Mouse (Mus musculus) C2C12 (cell line): ENCODE measurements around the gene Aktip. TPM values are rescaled to one million over a fixed set of nuclear protein-coding genes. Genes with fewer than 3 reads are reported as not detected.

Source experiments
- H3K27me3 ChIP-seq: one replicate; pipeline ENCODE4 v1.6.1; 2011; ENCODE audit not compliant: control insufficient read depth, insufficient read depth, insufficient read length
- H3K36me3 ChIP-seq: one replicate; pipeline ENCODE4 v1.6.1; 2011; ENCODE audit not compliant: control insufficient read depth, insufficient read depth
- H3K4me3 ChIP-seq: one replicate; pipeline ENCODE4 v1.5.1; 2011; ENCODE audit warnings: mild to moderate bottlenecking, control low read depth; ENCODE audit not compliant: poor library complexity, insufficient read depth, severe bottlenecking
- H3K79me2 ChIP-seq: one replicate; pipeline ENCODE4 v1.6.1; 2011; ENCODE audit not compliant: control insufficient read depth, insufficient read depth
- H3K79me3 ChIP-seq: one replicate; pipeline ENCODE4 v1.6.1; 2011; ENCODE audit warnings: low read depth, control low read depth
- H3ac ChIP-seq: one replicate; pipeline ENCODE3; 2011; ENCODE audit warnings: low read depth; ENCODE audit not compliant: control insufficient read depth, insufficient read length
- CEBPB ChIP-seq: IDR thresholded peaks from one replicate; pipeline ENCODE4 v1.6.1; 2011; ENCODE audit warnings: low read depth, mild to moderate bottlenecking, control low read depth, moderate library complexity
- CTCF ChIP-seq: IDR thresholded peaks from one replicate; pipeline ENCODE4 v1.5.1; 2011; ENCODE audit not compliant: control insufficient read depth, insufficient read depth, insufficient read length
- FOSL1 ChIP-seq: IDR thresholded peaks from one replicate; pipeline ENCODE4 v1.8.0; 2011; ENCODE audit warnings: mild to moderate bottlenecking, low read length; ENCODE audit not compliant: poor library complexity, insufficient read depth, severe bottlenecking
- MAX ChIP-seq: IDR thresholded peaks from one replicate; pipeline ENCODE4 v1.6.1; 2011; ENCODE audit warnings: mild to moderate bottlenecking, control low read depth
- MYOD1 ChIP-seq: IDR thresholded peaks from one replicate; pipeline ENCODE4 v1.6.1; 2011; ENCODE audit warnings: low read depth; ENCODE audit not compliant: control insufficient read depth, insufficient read length
- MYOG ChIP-seq: IDR thresholded peaks from one replicate; pipeline ENCODE4 v1.6.1; 2011; ENCODE audit not compliant: control insufficient read depth, insufficient read length; ENCODE audit errors: extremely low read depth
- USF1 ChIP-seq: IDR thresholded peaks from one replicate; pipeline ENCODE4 v1.6.1; 2011; ENCODE audit warnings: low read depth, mild to moderate bottlenecking, control low read depth, moderate library complexity
- polyA plus RNA-seq: library from polyadenylated mRNA; unstranded; fragments of >200 nt; fragmentation: generic; extraction: Trizol; gene quantifications from one replicate; pipeline ENCODE4 v1.2.1, GENCODE M21; 2012; ENCODE audit warnings: missing spikeins

Aktip gene
- polyA plus RNA-seq, 1 experiment = 13.0 TPM

DNA sequence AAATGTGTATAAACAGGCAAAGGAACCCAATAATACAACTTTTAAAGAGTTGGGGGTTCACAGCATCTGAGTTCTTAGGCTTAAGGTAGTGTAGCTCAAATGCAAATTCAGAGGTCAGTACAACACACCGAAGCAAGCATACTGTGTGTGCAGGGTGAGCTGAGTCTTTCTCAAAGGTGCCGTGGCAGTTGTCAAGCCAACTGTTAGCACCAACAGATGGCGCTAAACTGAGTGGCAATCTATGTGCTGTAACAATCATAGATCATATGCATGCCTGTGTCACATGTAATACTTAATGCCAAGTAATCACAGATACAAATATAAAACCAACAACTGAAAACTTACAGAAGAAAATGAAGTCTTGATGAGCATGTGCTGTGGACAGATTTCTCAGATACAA lies 81.6 kb downstream of the Aktip start:
- Histone ChIP-seq H3K27me3 (no peaks in the 10 kb centered on the region), H3ac (no peak overlapping the region), H3K79me2 (no peaks in the 10 kb centered on the region), H3K4me3 (no peak overlapping the region), H3K79me3 (no peaks in the 10 kb centered on the region), H3K36me3 (peaks cover 47% of the 10 kb centered on the region)
- TF ChIP-seq CEBPB (no peak), MYOG (no peak), MAX (no peak), MYOD1 (no peak), FOSL1 (no peak), CTCF (peak; percentile 16)

DNA sequence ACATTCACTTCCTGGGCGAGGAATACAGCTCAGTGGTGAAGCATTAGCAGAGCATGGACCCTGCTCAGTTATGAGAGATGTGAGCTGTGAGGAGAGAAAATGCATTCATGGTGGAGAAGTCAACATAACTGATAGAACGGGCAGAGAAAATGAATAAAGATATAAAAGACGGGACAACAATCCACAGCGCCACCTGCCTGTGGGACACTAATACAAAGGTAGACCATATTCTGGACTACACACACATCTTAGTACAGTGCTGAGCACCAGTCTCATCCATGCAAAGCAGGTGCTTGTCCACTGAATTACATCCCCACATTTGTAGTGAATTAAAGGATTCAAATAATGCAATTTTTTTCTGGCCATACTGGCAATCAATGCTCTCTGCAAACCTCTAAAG lies 82.2 kb downstream of the Aktip start:
- no peak overlapping the region for H3ac ChIP-seq
- H3K36me3 ChIP-seq = peaks cover 43% of the 10 kb centered on the region
- H3K79me2 ChIP-seq = no peaks in the 10 kb centered on the region
- H3K4me3 ChIP-seq = no peak overlapping the region
- no peaks in the 10 kb centered on the region for H3K79me3 ChIP-seq
- no peaks in the 10 kb centered on the region for H3K27me3 ChIP-seq
- TF ChIP-seq USF1 (no peak), MYOG (no peak), MYOD1 (no peak), MAX (no peak), CEBPB (no peak), CTCF (no peak), FOSL1 (no peak)

DNA sequence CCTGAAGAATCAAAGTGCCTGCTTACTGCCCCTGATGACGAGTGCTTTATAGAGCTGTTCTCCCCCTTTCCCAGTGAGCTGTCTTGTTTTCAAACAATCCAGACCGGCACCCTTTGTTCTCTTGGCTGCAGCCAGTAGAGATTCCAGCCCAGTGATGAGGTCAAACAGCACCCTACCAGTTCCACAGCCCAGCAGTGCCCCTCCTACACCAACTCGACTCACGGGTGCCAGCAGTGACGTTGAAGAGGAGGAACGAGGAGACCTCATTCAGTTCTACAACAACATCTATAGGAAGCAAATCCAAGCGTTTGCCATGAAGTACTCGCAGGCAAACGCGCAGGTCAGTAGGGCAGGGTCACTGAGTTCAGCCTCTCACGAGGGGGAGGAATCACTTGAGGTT lies 84.9 kb downstream of the Aktip start:
- no peaks in the 10 kb centered on the region for H3K79me2 ChIP-seq
- no peaks in the 10 kb centered on the region for H3K79me3 ChIP-seq
- no peaks in the 10 kb centered on the region for H3K27me3 ChIP-seq
- H3K4me3 ChIP-seq = no peak overlapping the region
- TF ChIP-seq MYOG = no peak
- no peak for TF ChIP-seq CEBPB
- no peak for TF ChIP-seq MYOD1
- TF ChIP-seq USF1 = no peak
- no peak for TF ChIP-seq CTCF
- TF ChIP-seq MAX = no peak
- TF ChIP-seq FOSL1 = no peak
- no peak overlapping the region for H3ac ChIP-seq
- peaks cover 36% of the 10 kb centered on the region for H3K36me3 ChIP-seq

DNA sequence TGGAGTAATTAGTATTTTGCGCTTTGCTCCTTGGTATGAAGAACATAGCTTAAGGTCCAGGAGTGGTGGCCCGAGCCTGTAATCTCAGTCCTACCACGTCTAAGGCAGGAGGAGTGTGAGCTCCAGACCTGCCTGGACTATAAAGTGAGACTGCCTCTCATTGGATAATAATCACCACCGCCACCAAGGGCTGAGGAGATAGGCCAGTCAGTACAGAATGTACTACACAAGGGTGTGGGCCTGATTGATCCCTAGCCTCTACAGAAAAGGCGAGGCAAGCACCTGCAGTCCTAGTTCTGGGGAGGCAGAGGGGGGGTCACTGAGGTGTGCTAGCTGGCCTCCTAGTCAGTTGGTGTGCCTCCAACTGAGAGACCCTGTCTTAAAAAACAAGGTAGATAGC lies 85.3 kb downstream of the Aktip start:
- H3K4me3 ChIP-seq = no peak overlapping the region
- H3K79me2 ChIP-seq = no peaks in the 10 kb centered on the region
- TF ChIP-seq MAX = no peak
- TF ChIP-seq CTCF = no peak
- TF ChIP-seq FOSL1 = no peak
- no peak for TF ChIP-seq CEBPB
- TF ChIP-seq MYOG = no peak
- no peak for TF ChIP-seq USF1
- TF ChIP-seq MYOD1 = no peak
- H3K79me3 ChIP-seq = no peaks in the 10 kb centered on the region
- no peak overlapping the region for H3ac ChIP-seq
- peaks cover 32% of the 10 kb centered on the region for H3K36me3 ChIP-seq
- H3K27me3 ChIP-seq = no peaks in the 10 kb centered on the region

DNA sequence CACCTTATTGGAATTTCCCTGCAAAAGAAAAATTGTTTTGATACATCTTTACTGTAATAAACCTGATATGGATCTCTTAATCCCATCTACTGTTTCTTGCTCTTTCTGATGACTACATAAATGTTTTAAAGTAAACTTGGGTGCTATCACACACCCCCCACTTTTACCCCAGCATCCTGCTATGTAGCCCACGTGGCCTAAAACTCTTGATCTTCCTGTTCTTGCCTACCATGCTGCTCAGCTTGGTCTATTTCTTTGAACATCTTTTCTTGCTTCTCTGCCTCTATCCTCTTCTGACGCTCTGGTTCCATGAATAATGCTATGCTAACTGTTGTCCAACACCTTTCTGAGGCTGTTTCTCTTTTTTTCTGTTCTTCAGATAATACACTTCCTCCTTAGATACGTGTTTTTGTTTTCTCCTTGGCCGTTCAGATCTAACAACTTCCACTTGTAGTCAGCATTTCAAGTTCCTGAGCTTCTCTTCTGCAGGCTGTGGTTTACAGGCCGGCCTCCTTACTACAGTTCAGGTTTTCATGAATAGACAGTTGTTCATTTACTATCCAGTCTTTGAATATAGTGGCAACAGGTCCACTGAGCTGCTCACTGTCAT lies 87.8 kb downstream of the Aktip start:
- H3K27me3 ChIP-seq = no peaks in the 10 kb centered on the region
- no peak overlapping the region for H3K4me3 ChIP-seq
- peaks cover 18% of the 10 kb centered on the region for H3K36me3 ChIP-seq
- H3ac ChIP-seq = no peak overlapping the region
- no peak for TF ChIP-seq MYOG
- no peak for TF ChIP-seq CEBPB
- H3K79me3 ChIP-seq = no peaks in the 10 kb centered on the region
- H3K79me2 ChIP-seq = no peaks in the 10 kb centered on the region

DNA sequence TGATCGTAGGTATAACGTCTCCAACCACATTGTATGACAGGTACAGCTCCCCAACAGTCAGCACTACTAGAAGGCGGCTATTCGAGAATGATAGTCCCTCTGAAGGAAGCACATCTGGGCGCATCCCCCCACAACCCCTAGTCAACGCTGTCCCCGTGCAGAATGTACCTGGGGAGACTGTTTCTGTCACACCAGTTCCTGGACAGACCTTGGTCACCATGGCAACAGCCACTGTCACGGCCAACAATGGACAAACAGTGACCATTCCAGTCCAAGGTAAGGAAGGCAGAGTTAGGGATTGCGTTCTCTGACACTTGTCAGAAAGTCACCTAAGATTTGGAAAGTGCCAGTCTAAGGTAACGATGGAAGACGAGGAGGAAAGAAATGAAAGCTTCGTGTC lies 93.5 kb downstream of the Aktip start:
- H3K4me3 ChIP-seq = no peak overlapping the region
- no peaks in the 10 kb centered on the region for H3K79me3 ChIP-seq
- TF ChIP-seq USF1 = no peak
- TF ChIP-seq MAX = no peak
- TF ChIP-seq MYOD1 = no peak
- no peak for TF ChIP-seq MYOG
- no peak for TF ChIP-seq FOSL1
- TF ChIP-seq CEBPB = no peak
- TF ChIP-seq CTCF = no peak
- no peak overlapping the region for H3ac ChIP-seq
- no peaks in the 10 kb centered on the region for H3K27me3 ChIP-seq
- no peaks in the 10 kb centered on the region for H3K79me2 ChIP-seq
- H3K36me3 ChIP-seq = peaks cover 5% of the 10 kb centered on the region
